Mouse (Mus musculus) left cerebral cortex, postnatal 4 days (tissue): Measurements from ENCODE around the gene Gm2897. TPM values are rescaled to one million over a fixed set of nuclear protein-coding genes. Genes with fewer than 3 reads are reported as not detected.
"Not testable (repeated sequence)": the region's sequence is repeated elsewhere in the genome, so short reads cannot be mapped to it uniquely, and the experiment has no call there.

Experiments used
- DNase-seq: peaks from one replicate; pipeline ENCODE4 v3.0.0-alpha.2; 2022
- intact Hi-C: fragments of 180-260 bp; cut with DNase I; formaldehyde crosslinking; loops from one replicate; pipeline ENCODE4 v1.15.1; 2025
- total RNA-seq, 2 experiments: library from RNA; stranded (reverse); gene quantifications; 2 replicates each; pipeline ENCODE4 v1.2.3; 2021

Gm2897 gene
- total RNA-seq = 1 to 10 TPM; 5.6 to 5.9 TPM

DNA sequence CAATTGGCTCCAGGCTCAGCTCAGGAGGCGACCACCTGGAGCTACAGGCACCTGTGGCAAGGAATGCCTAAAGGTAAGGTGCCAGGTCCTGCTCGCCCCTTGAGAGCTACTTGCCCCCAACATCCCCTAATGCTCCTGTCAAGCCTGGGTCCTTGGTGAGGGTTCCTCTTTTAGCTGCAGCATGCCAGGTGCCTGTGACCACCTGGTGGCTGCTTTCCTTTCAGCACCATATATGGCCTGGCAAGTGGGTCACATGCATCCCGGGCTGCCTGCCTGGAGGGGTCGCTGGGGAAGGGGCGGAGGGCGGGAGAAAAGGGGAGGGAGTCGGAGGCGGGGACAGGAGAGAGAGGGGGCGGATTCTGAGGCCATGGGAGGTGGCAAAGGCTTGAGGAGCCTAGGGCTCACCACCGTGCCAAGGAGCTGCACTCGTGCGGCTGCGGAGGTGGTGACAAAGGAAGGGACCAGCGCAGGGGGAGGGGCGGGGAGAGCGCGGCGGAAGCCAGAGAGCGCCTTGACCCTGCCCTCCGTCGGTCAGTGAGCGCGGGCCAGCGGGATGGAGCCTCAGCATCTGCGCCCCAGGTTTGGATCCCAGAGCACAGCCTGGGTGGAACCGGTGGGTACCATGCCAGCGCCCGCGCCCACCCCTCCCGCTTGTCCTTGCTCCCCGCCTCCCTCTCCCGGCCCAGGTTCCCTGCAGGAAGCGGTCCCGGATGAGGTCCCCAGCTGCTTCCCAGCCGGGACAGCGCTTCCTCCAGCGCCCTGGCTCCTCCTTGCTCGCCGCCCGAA lies at the start of gene Gm2897:
Gene Gm2897, plus strand, starts transcription at position 559 of the 786 bp plus-strand sequence.
- intact Hi-C loops = not testable (repeated sequence)
- DNase-seq = peak; percentile 19

GRCm38 (mm10) chr14:3029702-3030101 lies 19.4 kb upstream of the Gm2897 start, which contains the start of gene Gm2888:
Gene Gm2888, plus strand, starts transcription at chr14:3030002.
- intact Hi-C loops, DNase-seq: not testable (repeated sequence)

GRCm38 (mm10) chr14:3049513-3049800 lies 372 bp downstream of the Gm2897 start:
- peak; percentile 23 for DNase-seq
- intact Hi-C loops = not testable (repeated sequence)

GRCm38 (mm10) chr14:3050087-3050486 lies 1.0 kb downstream of the Gm2897 start:
- DNase-seq, intact Hi-C loops: not testable (repeated sequence)

GRCm38 (mm10) chr14:3116051-3116450 lies 67.0 kb downstream of the Gm2897 start:
- intact Hi-C loops, DNase-seq: not testable (repeated sequence)

Other genes with a start within 250 kb of the Gm2897 start
- gene Gm2888, start 19.3 kb upstream of the Gm2897 start, total RNA-seq = not detected
- gene Gm10340, start 84.7 kb downstream of the Gm2897 start, total RNA-seq = not detected
- under 1 TPM in 1 of 2 experiments, not detected in 1; 0.74 TPM for gene Gm5795, start 139.0 kb downstream of the Gm2897 start, total RNA-seq
- 10 to 100 TPM; 10.3 to 13.5 TPM for gene D830030K20Rik, start 159.2 kb downstream of the Gm2897 start, total RNA-seq